Mouse (Mus musculus) myocyte (in vitro differentiated cells): ENCODE measurements around the gene Supt4a. TPM values are rescaled to one million over a fixed set of nuclear protein-coding genes. Genes with fewer than 3 reads are reported as not detected.

Experiments used
- H3K27me3 ChIP-seq: one replicate; pipeline ENCODE4 v1.6.1; 2011; ENCODE audit not compliant: control insufficient read depth, insufficient read depth, insufficient read length
- H3K36me3 ChIP-seq: one replicate; pipeline ENCODE4 v1.6.1; 2011; ENCODE audit not compliant: control insufficient read depth, insufficient read depth
- H3K4me2 ChIP-seq: one replicate; pipeline ENCODE4 v1.6.1; 2011; ENCODE audit warnings: low read depth, control low read depth
- H3K4me3 ChIP-seq: one replicate; pipeline ENCODE4 v1.5.1; 2011; ENCODE audit warnings: mild to moderate bottlenecking, control low read depth, moderate library complexity
- H3K79me2 ChIP-seq: one replicate; pipeline ENCODE4 v1.6.1; 2011; ENCODE audit not compliant: control insufficient read depth, insufficient read depth
- H3ac ChIP-seq: one replicate; pipeline ENCODE4 v1.6.1; 2011; ENCODE audit not compliant: control insufficient read depth, insufficient read length
- CEBPB ChIP-seq: IDR thresholded peaks from 2 replicates; pipeline ENCODE4 v1.6.1; 2011; ENCODE audit warnings: mild to moderate bottlenecking, moderate library complexity; ENCODE audit not compliant: poor library complexity, insufficient read depth, severe bottlenecking
- E2F4 ChIP-seq: IDR thresholded peaks from one replicate; pipeline ENCODE4 v1.6.1; 2011; ENCODE audit warnings: mild to moderate bottlenecking, control low read depth, moderate library complexity; ENCODE audit not compliant: insufficient read depth
- MAX ChIP-seq: IDR thresholded peaks from one replicate; pipeline ENCODE4 v1.6.1; 2011; ENCODE audit warnings: low read depth, mild to moderate bottlenecking, control low read depth
- MYOD1 ChIP-seq, 3 experiments: IDR thresholded peaks; one replicate each; pipeline ENCODE4 v1.6.1; 2011; ENCODE audit warnings: control low read depth in 2 of 3, low read depth in 2 of 3, mild to moderate bottlenecking in 2 of 3, moderate library complexity in 1 of 3; ENCODE audit not compliant: insufficient read length in 2 of 3, control insufficient read depth in 1 of 3
- MYOG ChIP-seq, 3 experiments: IDR thresholded peaks; one replicate each; pipeline ENCODE4 v1.6.1; 2011; ENCODE audit warnings: control low read depth in 2 of 3, low read depth in 2 of 3, mild to moderate bottlenecking in 2 of 3; ENCODE audit not compliant: insufficient read length in 2 of 3, control insufficient read depth in 1 of 3, insufficient read depth in 1 of 3
- POLR2A ChIP-seq: IDR thresholded peaks from one replicate; pipeline ENCODE4 v1.6.1; 2011; ENCODE audit warnings: low read depth, mild to moderate bottlenecking, control low read depth, moderate library complexity; ENCODE audit not compliant: insufficient read length
- POLR2AphosphoS2 ChIP-seq: IDR thresholded peaks from one replicate; pipeline ENCODE4 v1.6.1; 2011; ENCODE audit warnings: low read depth, control low read depth; ENCODE audit not compliant: insufficient read length
- REST ChIP-seq: IDR thresholded peaks from one replicate; pipeline ENCODE4 v1.6.1; 2011; ENCODE audit warnings: mild to moderate bottlenecking, control low read depth, moderate library complexity; ENCODE audit not compliant: insufficient read depth, insufficient read length
- SRF ChIP-seq: IDR thresholded peaks from one replicate; pipeline ENCODE4 v1.6.1; 2011; ENCODE audit warnings: low read depth; ENCODE audit not compliant: control insufficient read depth, insufficient read length
- TCF12 ChIP-seq: IDR thresholded peaks from one replicate; pipeline ENCODE4 v1.6.1; 2011; ENCODE audit warnings: mild to moderate bottlenecking, control low read depth; ENCODE audit not compliant: poor library complexity, insufficient read depth, severe bottlenecking
- TCF3 ChIP-seq: IDR thresholded peaks from one replicate; pipeline ENCODE4 v1.6.1; 2011; ENCODE audit warnings: low read depth, control low read depth; ENCODE audit not compliant: insufficient read length
- USF1 ChIP-seq: IDR thresholded peaks from one replicate; pipeline ENCODE4 v1.6.1; 2011; ENCODE audit warnings: low read depth, mild to moderate bottlenecking, control low read depth, moderate library complexity
- polyA plus RNA-seq: library from polyadenylated mRNA; unstranded; fragments of >200 nt; fragmentation: generic; extraction: Trizol; gene quantifications from one replicate; pipeline ENCODE4 v1.2.1, GENCODE M21; 2012; ENCODE audit warnings: missing spikeins

The Supt4a gene
- polyA plus RNA-seq, 1 experiment = 159 TPM

GRCm38 (mm10) chr11:87752307-87752706, 15.0 kb downstream of the Supt4a start:
- Histone ChIP-seq H3K4me3 (no peak overlapping the region), H3K79me2 (no peaks in the 10 kb centered on the region), H3K36me3 (no peaks in the 10 kb centered on the region), H3K27me3 (no peaks in the 10 kb centered on the region), H3K4me2 (no peak overlapping the region), H3ac (no peak overlapping the region)
- no peak for TF ChIP-seq MYOG (IDR thresholded peaks at IDR 0.05; ENCODE audit: control insufficient read depth in 1 of 3, insufficient read depth in 1 of 3, insufficient read length in 2 of 3, low read depth in 2 of 3)
- TF ChIP-seq E2F4 = no peak
- TF ChIP-seq USF1 = no peak
- no peak for TF ChIP-seq CEBPB
- no peak for TF ChIP-seq TCF3
- TF ChIP-seq MAX = no peak
- no peak for TF ChIP-seq TCF12
- TF ChIP-seq REST = no peak
- TF ChIP-seq POLR2A = no peak
- no peak for TF ChIP-seq MYOD1 (IDR thresholded peaks at IDR 0.05; ENCODE audit: control insufficient read depth in 1 of 3, insufficient read length in 2 of 3, low read depth in 2 of 3)
- no peak for TF ChIP-seq POLR2AphosphoS2
- no peak for TF ChIP-seq SRF

DNA sequence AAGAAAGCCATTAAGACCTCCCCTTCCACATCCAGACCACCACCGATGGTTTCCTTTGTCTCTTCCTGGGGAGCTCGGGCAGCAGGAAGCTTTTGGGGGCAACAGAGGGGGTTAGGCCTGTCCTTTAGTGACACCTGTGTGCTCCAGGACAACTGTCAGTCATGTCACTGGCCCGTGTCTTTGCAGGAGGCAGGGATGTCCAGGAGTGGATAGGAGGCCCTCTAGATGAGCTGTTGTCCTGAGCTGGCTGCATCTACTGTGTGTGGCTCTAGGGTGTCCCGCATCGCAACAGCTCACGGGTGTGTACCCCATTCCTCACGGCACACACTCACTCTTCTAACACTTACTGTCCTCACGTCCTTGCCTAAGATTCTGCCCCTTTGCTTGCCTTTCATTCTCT, 15.9 kb downstream of the Supt4a start:
- Histone ChIP-seq H3K27me3 (no peaks in the 10 kb centered on the region), H3K4me3 (no peak overlapping the region), H3K36me3 (no peaks in the 10 kb centered on the region), H3K79me2 (no peaks in the 10 kb centered on the region), H3K4me2 (no peak overlapping the region), H3ac (no peak overlapping the region)
- TF ChIP-seq REST (no peak), MAX (no peak), TCF3 (no peak), SRF (no peak), MYOD1 (IDR thresholded peaks at IDR 0.05; ENCODE audit: control insufficient read depth in 1 of 3, insufficient read length in 2 of 3, low read depth in 2 of 3) (no peak), POLR2A (no peak), CEBPB (no peak), TCF12 (no peak), MYOG (IDR thresholded peaks at IDR 0.05; ENCODE audit: control insufficient read depth in 1 of 3, insufficient read depth in 1 of 3, insufficient read length in 2 of 3, low read depth in 2 of 3) (no peak), E2F4 (no peak), POLR2AphosphoS2 (no peak), USF1 (no peak)

- no peak for TF ChIP-seq E2F4
- no peak for TF ChIP-seq MYOD1 (IDR thresholded peaks at IDR 0.05; ENCODE audit: control insufficient read depth in 1 of 3, insufficient read length in 2 of 3, low read depth in 2 of 3)
- no peak for TF ChIP-seq CEBPB
- H3K36me3 ChIP-seq = no peaks in the 10 kb centered on the region
- H3K27me3 ChIP-seq = no peaks in the 10 kb centered on the region
- no peak overlapping the region for H3K4me2 ChIP-seq
- H3ac ChIP-seq = no peak overlapping the region
- H3K79me2 ChIP-seq = no peaks in the 10 kb centered on the region
- no peak overlapping the region for H3K4me3 ChIP-seq
Observed at GRCm38 (mm10) chr11:87753891-87754501, 16.6 kb downstream of the Supt4a start.

DNA sequence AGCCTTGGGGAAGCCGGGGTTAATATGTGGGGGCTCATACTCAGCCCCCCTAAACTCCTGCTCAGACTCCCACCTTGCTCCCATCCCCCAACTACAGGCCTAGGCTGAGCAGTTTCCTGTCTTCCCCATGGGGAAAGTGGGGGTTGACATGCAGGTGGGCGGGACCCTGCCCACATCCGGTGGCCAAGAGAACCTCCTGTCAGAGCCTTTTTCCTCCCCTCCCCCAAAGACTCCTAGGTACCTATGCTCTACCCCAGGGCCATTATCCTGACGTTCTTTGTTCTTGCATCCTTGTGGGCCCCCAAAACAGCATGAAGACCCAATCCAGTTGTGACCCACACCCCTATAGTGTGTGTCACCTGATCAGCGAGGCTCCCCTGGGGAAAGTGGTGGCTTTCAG, 17.3 kb downstream of the Supt4a start:
- Histone ChIP-seq H3ac (no peak overlapping the region), H3K36me3 (no peaks in the 10 kb centered on the region), H3K79me2 (no peaks in the 10 kb centered on the region), H3K4me2 (peak overlapping the region; percentile 36), H3K27me3 (no peaks in the 10 kb centered on the region), H3K4me3 (no peak overlapping the region)
- TF ChIP-seq MYOG (IDR thresholded peaks at IDR 0.05; ENCODE audit: control insufficient read depth in 1 of 3, insufficient read depth in 1 of 3, insufficient read length in 2 of 3, low read depth in 2 of 3) = no peak

GRCm38 (mm10) chr11:87755360-87756017, 18.1 kb downstream of the Supt4a start:
- TF ChIP-seq MYOD1 (IDR thresholded peaks at IDR 0.05; ENCODE audit: control insufficient read depth in 1 of 3, insufficient read length in 2 of 3, low read depth in 2 of 3) = no peak
- TF ChIP-seq USF1 = peak; percentile 77
- TF ChIP-seq CEBPB = no peak
- no peak overlapping the region for H3ac ChIP-seq
- H3K79me2 ChIP-seq = no peaks in the 10 kb centered on the region
- H3K27me3 ChIP-seq = no peaks in the 10 kb centered on the region
- H3K36me3 ChIP-seq = no peaks in the 10 kb centered on the region
- H3K4me3 ChIP-seq = peak overlapping the region; percentile 30
- no peak overlapping the region for H3K4me2 ChIP-seq
